Mouse (Mus musculus) spleen, adult 2 months (tissue): ENCODE results near the gene Bmpr1b.

Experiments used
- CTCF ChIP-seq: fragments of 200-500 bp; IDR thresholded peaks from 2 replicates; pipeline ENCODE4 v1.5.1; 2011; ENCODE audit warnings: mild to moderate bottlenecking, inconsistent platforms; ENCODE audit not compliant: insufficient read depth, insufficient read length, insufficient replicate concordance; ENCODE audit errors: extremely low read depth
- POLR2A ChIP-seq: fragments of 200-500 bp; IDR thresholded peaks from 2 replicates; pipeline ENCODE4 v1.6.1; 2011; ENCODE audit warnings: low read depth, low read length, inconsistent platforms

GRCm38 (mm10) chr3:141884190-141884589 is 285.0 kb downstream of the Bmpr1b start:
- TF ChIP-seq CTCF (no peak), POLR2A (no peak)
